Mouse (Mus musculus): ENCODE measurements around the gene Wdr25.

Gene Wdr25

DNA sequence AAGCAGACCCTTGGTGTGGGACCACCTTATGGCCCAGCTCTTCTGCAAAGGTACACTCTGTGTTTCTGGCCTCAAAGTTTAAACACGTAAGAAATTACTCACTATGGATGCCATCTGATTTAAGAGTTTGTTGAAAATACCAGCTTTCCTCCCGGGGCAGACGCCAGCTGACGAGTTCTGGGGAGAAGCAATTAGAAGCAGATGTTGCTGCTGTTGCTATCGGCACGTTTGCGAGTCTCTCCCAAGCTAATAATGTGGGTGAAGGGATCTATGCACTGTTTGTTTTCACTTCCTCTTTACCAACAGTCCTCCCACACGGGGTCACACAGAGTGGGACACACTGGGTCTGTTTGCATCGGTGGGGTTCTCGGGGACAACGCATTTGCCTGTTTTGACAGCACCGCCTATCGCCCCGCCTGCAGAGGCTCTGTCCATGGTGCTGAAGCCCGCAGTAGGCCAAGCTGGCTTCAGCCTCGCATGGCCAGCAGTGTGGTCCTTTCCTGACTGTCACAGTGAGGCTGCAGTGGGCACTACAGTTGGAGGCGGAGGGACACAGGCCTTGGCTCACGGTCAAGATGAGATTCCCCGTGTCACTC is 101.1 kb downstream of the Wdr25 start:
- peak; percentile 87 for DNase-seq

DNA sequence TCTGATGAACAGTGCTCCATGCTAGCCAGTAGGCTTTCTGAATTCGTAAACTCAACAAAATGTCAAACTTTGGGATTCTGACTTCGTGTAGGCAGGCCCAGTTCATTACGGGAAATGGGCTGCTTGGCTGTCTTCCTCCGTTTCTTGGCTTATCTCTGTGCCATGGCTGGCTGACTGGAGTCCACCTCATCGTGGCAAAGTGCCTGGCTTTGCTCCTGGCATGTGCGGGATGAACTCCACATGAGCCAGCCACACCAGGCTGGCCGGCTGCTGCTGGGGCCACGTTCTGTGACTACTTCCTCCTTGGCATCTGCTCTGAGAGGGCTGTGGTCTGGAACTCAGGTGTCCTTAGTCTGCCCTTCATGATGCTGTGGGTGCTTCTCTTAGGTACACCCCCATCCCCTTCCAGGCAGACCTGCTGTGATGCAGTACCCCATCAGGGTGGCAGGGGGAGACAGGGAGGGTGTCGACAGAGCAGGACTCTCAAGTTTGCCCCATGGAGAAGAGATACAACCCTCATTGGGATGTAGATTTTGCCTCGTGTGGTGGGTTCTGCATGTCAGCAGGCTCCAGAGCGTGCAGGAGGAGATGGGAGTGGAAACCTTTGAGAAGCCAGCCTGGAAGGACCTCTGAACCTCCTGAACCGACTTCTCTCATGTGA is 102.7 kb downstream of the Wdr25 start:
- DNase-seq, result no peak

DNA sequence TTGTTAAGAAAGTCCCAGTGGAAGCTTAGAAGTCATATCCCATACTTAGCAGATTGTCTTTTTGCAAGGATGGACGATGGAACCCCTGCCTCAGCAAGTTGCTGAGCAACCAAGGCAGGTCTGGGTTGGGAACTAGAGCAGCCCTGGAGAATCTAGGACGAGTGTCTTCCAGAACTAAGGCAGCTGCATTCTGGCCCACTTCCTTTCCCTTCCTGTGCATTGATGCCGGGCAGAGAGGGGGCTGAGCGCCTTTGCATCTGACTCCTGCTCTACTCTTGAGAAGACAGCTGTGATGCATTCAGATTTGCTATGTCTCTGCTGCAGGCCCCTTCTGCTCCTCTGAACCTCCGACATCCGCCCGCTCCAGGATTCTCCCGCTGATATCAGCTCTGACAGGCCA is 103.8 kb downstream of the Wdr25 start:
- no peak for DNase-seq

DNA sequence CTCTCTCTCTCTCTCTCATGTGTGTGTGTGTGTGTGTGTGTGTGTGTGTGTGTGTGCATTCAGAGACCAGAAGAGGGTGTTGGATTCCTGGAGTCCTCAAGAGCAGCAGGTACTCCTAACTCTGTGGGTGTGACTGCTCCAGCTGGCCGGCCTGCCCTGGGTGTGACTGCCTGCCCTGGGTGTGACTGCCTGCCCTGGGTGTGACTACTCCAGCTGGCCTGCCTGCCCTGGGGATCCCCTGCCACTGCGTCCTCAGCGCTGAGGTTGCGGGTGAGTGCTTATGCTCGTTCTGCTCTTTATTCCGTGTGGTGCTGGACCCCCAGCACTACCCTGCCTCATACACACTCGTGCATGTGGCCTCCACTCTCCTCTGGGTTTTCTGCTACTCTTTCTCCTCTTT is 109.5 kb downstream of the Wdr25 start:
- DNase-seq, result no peak

DNA sequence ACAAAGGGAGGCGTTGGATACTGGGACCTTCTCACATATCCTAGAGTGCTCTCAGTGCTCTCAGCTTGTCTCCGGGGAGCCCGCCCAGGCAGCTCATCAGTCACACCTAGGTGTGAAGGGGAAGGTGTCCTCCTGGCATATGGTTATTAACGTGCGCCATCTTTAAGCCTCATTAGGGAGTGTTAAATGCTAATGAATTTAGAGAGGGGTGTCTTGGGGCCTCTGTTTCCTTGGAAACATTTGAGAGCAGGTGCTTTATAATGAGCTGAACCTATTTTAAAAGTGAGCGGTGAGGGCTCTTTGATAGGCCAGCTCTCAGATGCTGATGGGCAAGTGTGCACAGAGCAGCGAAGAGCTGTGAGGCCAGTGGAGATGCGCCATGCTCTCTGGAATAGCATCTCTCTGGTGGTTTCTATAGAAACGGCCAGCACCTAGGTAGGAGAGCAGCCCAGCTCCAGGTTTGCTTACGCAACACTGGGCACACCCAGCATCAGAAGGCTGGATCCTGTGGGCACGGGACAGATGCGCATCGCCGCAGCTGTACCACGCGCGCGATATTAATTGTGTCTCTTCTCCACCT is 116.7 kb downstream of the Wdr25 start:
- DNase-seq, result no peak

DNA sequence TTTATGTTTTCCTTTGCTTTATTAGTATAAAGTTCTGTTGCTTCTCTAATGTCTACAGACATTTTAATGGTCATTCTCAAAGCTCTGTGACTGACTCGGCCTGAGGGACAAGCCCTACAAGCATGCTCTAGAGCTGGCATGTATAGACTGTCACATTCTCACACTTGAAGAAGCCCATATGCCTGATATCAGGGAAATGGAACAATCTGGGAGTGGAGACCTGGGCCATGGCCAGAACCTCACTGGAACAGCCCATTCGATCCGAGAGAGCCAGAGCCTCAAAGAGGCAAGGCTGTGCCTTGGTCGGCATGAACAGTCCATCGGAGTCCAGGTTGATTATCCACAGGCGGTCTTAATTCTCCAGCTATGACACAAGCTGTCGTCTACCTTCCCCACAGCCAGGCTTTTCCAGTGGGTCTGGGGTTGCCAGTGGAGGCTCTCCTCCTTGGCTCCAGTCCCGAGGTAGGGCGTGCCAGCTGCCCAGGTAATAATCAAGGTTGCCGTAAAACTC is 128.8 kb downstream of the Wdr25 start:
- no peak for DNase-seq

DNA sequence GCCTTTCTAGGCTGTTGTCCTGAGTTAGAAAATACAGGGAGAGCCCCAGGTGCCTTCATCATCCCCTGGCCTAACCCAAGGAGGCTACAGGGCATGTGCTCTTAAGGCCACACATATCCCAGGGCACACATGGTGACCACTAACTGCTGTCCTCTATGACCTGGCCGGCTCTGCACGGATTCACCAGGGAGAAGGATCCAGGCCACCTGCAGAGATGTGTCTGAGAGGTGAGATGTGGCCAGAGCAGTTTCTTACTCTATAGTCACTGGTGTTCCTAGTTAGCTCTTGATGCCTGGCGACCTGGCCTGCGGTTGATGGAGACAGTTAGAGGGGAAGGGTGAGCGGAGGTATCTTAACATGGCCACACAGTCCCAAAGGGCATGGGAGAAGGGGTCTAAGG is 129.5 kb downstream of the Wdr25 start:
- DNase-seq, result no peak

DNA sequence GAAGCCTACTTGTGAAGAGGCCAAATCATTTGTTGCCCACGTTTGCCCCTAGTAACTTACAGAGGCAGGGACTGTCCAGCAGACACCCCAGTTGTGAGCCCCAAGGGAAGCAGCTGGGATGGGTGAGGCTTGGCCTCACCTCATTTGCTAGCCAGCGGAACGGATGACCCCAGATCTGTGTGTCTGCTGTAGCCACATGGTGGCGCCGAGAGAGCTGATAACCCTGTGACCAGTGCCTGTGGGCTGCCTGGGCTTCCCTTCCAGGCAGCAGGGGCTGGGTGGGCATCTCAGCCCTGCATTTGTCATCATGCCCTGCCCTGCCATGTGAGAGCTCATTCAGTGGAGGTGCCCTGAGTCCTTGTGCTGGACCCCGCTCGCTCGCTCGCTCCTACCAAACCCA is 130.3 kb downstream of the Wdr25 start:
- DNase-seq, result no peak

DNA sequence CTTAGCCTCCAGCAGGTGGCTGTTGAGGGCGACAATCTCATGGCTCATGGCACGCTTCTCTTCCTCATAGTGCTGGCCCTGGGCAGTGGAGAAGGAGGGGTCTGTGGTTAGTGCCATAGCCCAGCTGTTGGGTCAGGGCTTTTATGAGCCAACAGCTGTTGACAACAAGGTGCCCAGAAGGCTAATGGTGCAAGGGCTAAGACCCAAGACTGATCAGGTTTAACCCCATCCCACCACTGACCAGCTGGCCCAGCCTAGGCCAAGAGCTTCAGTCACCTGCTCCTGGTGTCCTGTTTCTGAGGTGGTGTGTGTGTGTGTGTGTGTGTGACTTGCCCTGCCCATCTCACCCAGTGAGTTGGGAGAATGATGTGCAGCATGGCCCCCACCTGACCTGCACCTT is 143.6 kb downstream of the Wdr25 start:
- DNase-seq, result no peak

DNA sequence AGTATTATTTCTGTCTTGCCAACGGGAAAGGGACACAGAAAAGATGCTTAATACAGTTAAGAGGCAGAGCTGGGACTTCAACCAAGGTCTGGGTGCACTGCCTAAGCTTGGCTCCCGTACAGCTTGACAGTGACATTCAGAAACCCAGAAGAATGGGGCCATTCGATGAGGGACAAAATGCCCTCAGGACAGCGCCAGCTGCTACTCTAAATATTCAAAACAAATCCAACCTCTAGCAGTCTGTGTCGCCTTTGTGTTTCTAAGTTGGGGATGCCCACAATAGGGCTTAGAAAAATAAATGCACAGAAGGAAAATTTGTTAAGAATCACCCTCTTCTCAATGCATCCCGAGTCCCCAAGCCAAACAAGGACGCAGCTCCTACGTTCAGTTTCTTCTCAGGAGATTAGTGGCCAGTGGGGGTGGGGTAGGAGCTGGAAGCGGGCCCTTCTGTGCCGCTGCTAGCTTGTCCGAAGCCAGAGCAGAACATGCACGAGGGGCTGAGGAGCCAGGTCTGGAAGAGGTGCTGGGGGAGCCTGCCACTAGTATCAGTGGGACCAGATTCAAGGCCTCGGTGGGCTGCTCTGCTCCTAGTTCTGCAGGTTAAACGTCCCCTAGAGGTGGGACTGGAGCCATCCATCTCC is 144.9 kb downstream of the Wdr25 start:
- DNase-seq, result no peak

DNA sequence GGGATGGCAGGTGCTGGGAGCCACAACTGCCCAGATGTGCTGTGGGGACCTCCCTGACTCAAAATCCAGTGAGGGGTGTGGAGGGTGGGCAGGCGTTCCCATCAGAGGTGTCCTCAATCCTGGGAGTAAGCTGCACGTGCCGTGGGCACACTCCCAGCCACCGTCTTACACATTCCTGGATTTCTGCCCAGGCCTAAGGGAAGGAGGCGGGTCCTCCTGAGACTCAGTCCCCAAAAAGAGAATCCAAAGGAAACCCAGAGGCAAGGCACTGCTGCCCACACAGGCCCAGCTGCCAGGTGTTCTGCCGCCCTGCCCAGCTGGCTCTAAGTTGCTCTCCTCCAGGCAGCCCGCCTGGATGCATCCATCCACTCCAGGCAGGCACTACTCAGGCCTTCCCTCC is 145.9 kb downstream of the Wdr25 start:
- DNase-seq, result no peak

DNA sequence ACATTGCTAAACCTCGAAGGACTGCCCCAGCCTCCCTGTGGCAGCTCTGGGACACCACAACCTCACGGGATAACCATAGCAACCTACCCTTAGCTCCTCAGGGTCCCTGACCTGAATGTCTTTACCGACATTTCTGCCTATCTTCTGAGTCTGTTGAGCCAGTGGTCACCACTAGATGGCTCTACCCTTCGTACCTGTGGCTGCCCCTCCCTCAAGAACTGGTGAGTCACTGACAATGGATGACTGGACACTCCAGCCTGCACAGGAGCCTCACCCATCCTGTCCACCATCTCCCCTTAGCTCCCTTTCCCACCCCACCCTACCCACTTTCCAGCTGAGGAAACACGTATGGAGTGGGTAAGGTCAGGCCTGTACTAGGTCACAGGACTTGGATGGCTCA is 151.1 kb downstream of the Wdr25 start:
- no peak for DNase-seq

DNA sequence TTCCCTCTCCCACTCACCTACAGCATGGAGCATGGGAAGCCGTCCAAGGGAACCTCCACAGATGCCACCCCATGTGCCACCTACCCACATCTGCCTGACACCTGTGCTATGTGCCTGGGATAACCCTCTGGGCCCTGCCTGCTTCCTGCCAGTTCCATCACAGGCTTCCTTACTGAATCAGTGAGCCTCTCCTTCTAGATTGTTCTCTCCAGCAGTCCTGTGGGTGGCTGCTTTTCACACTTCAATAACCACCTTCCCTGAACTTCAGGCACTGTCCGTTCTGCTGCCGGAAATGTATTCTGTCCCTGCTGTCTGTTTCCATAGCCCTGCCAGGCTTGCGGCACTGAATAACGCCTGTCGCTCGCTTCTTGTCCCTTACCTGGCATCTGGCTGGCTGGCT is 152.2 kb downstream of the Wdr25 start:
- no peak for DNase-seq

DNA sequence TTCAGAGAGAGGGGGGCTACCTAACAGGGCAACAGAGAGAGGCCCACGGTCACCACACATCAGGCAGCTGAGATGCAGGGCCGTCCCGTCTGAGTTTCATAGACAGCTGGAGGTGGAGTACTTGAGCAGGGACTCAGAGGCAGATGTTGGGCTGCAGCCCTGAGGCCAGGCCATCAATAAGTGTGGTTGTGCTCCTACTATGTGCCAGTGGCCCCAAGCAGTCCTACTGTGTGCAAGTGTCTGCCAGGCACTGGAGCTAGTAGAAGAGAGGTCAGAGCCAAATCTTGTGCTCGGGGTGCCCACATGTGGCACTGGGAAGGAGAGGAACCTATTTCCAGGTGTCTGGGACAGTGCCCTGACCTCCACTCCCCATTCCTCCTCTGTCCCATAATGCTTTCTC is 156.5 kb downstream of the Wdr25 start:
- DNase-seq, result no peak

DNA sequence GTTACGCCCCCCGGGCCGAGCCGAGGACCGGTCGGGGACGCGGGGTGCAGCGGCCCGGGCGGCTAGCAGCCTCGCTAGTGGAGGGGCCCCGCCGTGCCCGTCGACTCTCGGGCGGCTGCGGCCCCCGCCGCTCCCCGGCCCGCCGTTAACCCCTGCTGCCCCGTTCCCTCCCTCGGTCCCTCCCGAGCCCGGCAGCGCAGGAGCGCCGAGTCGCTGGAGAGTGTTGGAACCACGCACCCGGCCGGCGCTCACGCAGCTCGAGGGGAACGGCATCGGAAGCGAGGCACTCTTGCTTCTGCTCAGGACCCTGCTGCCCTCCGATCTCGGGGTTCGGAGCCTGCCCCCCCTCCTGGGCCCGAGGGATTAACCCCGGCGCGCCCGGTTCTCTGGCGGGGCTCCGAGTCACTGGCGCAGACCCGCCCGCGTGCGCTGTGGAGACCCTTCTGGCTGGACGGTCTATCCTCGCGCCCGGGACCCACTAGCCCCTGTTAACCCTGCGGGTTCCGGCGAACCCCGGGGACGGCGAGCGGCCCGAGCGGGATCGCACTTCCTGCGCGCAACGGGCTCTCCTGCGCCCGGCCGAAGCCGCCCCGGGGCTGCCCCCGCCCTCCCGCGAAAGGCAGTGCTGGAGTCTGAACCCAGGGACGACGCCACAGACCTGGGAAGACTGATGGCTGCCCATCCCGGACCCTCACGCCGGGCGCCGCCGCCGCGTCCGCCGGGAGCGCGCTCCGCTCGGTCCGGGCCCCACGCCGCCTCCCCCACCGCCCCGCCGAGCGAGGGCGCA is 159.8 kb downstream of the Wdr25 start:
- peak; percentile 10 for DNase-seq

DNA sequence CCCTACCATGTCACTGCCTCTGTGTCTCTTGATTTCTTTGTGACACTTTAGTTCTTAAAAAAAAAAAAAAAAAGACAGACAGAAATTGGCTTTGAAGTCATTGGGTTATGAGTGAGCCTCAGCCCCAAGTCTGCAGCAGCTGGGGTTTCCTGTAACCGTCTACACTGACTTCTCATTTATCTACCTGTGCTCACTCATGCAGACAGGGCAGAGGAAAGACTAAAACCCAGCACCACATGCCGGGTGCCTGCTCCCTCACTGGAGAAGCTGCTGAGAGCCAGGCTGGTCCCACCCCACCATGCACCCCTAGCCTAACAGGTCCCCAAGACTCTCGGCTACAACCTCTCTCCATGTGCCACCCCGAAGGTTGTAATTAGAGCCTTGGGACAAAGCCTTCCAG is 164.3 kb downstream of the Wdr25 start:
- DNase-seq, result no peak

DNA sequence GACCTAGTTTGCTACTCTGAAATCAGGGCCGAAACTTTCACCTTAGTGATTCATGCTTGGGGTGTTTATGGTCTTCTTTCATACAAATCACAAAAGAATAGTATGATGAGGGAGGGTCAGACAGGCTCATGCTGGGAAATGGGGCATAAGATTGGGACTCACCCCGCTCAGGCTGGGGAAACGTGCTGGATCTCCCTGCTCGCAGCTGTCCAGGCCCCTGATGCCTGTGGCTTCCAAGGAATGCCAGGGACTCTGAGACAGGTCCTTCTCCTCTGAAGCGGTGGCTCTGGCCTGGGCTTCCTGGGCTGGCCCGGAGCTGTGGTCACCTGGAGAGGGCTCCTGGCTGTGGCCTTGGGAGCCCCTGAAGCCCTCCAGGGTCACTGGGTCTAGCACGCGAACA is 165.2 kb downstream of the Wdr25 start:
- no peak for DNase-seq

DNA sequence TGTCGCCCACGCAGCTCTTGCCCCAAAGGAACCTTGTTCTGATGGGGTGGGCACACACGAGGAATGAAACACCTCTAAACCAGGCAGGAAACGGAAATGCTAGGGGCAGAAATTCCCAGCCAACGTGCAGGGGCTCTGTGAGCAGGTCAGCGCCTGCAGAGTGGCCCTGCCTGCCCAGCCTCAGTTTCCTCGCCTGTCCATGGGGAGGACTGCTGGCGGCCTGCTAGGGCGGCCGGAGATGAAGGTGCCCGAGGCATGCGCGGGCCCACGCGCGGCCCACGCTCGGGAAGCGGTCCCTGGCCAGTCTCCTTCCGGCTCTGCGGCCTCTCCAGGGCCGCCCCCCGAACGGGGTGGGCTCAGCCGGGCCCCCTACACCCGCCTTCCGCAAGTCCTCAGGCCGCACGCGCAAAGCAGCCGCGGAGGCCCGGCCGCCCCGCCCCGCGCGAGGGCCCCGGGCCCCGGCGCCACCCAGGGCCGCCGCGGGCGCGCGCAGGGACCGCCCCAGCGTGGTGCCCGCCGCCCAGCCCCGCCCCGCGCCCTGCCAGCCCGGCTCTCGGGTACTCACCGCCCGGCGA is 174.2 kb downstream of the Wdr25 start:
- peak; percentile 57 for DNase-seq

DNA sequence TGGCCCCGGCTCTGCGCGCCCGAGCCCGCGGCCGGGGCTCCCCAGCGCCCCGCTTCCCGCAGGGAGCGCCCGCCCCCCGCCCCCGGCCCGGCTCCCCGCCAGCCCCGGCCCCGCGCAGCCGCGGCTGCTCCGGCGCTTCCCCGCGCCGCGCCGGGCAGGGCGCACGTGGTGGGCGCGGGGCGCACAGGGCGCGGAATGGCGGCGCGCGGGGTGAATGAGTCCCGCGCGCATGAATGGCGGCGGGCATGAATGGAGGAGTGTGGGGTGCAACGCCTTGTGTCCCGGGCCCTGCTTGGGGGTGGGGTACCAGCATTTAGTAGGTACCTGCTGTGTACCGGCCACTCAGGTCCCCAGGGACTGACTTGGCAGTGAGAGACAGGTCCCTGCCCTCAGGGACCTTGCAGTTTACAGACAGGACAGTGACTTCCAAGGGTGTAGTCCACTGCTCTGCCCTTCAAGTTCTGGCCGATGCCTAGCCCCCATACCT is 174.8 kb downstream of the Wdr25 start, which contains the start of gene Begain:
TSS of gene Begain (minus strand) at position 51 of the 487 bp plus-strand sequence.
- no peak for DNase-seq

DNA sequence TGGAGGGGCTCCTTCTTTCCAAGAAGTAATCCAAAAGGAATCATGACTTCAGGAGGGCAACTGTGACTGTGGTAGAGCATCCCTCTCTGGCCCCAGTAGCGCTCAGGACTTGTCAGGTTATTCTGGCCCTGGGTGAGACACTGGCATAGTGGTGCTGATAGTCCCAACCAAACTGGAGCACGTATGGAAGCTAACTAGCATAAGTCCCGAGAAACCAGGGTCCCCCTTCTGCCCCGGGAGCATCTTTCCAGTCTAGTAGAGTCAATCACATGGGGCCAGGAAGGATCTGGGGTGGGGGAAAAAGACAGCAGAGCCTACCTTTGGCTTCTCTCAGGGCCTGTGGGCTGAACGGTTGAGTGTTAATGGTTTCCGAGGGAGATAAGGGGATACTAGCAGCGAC is 175.3 kb downstream of the Wdr25 start:
- DNase-seq, result no peak

DNA sequence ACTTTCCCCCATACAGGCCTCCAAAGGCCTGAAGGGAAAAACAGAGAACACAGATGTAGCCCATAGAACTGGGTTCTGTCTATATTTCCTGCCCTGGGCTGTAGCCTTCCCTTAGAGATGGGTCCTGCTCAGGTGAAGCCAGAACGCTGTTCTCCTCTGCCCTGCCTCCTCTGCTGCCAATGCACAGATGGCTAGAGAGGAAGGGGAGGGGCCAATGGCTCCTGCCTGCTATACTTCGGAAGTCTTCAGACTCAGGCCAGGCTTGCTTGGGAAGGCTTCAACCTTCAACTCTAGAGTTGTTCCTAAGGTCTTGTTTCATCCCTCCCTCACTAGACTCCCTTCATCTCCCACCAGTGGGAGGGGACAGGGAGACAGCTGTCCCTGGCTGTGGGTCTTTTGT is 176.3 kb downstream of the Wdr25 start:
- no peak for DNase-seq

DNA sequence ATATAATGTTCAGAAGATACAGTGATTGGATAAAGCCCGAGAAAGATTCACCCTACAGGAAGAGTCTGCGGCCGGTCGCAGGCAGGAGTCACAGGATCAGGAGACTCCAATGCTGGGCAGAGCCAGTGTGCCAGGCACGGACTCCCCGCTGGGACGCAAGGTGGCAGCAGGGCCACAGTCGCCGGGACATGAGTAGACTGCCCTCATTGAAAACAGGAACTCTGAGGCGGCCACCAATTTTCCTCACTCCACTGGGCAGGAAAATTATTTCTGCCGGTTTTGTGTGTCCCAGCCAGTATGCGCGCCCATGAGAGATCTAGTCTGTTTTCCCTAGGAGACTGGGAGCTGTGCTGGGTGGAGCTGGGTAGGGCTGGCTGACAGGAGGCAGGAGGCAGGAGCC is 177.8 kb downstream of the Wdr25 start:
- DNase-seq, result peak; percentile 47

DNA sequence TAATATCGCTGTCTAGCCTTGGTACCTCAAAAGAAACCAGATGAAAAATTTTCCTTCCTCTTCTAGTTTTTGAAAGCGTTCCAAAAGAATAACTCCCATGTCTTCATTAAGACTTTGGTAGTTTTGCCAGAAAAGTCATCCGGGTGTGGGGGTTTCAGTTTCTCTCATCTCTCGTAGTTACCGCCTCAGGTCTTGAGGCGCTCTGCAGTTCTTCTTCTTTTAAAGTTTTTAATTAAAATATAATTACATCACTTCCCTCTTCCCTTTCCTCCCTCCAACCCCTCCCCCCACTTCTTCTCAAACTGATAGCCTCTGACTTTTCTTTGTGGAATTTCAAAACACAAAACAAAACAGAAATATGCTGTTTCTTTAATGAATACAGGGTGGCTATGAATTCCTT is 180.7 kb downstream of the Wdr25 start:
- no peak for DNase-seq
